Mouse (Mus musculus) intestine, embryonic 14.5 days (tissue): ENCODE data around the gene Arhgap10. TPM values are rescaled to one million over a fixed set of nuclear protein-coding genes. Genes with fewer than 3 reads are reported as not detected.
A peak's percentile ranks its signal among the peaks of the same experiment; 100 is the strongest.

Experiments used
- ATAC-seq: fragments of 200-750 bp; cut with Nextera tagmentation; replicated peaks from 2 replicates; pipeline ENCODE4 v1.8.0; 2017; ENCODE audit warnings: low read depth, moderate number of reproducible peaks, moderate TSS enrichment, moderate library complexity; ENCODE audit not compliant: low FRiP score, low TSS enrichment
- DNase-seq: peaks from one replicate; pipeline ENCODE4 v3.0.0-alpha.2; 2018; ENCODE audit warnings: low spot score
- H3K27ac ChIP-seq: fragments of 300-500 bp; sonication (generic); 2 replicates; pipeline ENCODE4 v1.5.1; 2014; ENCODE audit warnings: low read depth, mild to moderate bottlenecking, control low read depth
- H3K27me3 ChIP-seq: fragments of 300-500 bp; sonication (generic); replicated peaks from 2 replicates; pipeline ENCODE4 v1.6.1; 2014; ENCODE audit warnings: low read length, control low read depth; ENCODE audit not compliant: control insufficient read depth, insufficient read depth
- H3K36me3 ChIP-seq: fragments of 300-500 bp; sonication (generic); 2 replicates; pipeline ENCODE4 v1.6.1; 2014; ENCODE audit warnings: low read length, control low read depth; ENCODE audit not compliant: control insufficient read depth, insufficient read depth
- H3K4me1 ChIP-seq: fragments of 300-500 bp; sonication (generic); replicated peaks from 2 replicates; pipeline ENCODE4 v1.6.1; 2014; ENCODE audit warnings: low read length, control low read depth, mixed read lengths; ENCODE audit not compliant: control insufficient read depth, insufficient read depth
- H3K4me2 ChIP-seq: fragments of 300-500 bp; sonication (generic); 2 replicates; pipeline ENCODE4 v1.6.1; 2014; ENCODE audit warnings: low read length
- H3K4me3 ChIP-seq: fragments of 300-500 bp; sonication (generic); 2 replicates; pipeline ENCODE4 v1.5.1; 2014; ENCODE audit warnings: low read depth, low read length, control low read depth, mixed read lengths
- H3K9ac ChIP-seq: fragments of 300-500 bp; sonication (generic); 2 replicates; pipeline ENCODE4 v1.6.1; 2014; ENCODE audit warnings: mild to moderate bottlenecking, low read length
- H3K9me3 ChIP-seq: fragments of 300-500 bp; sonication (generic); 2 replicates; pipeline ENCODE4 v1.6.1; 2016; ENCODE audit warnings: low read length, control low read depth; ENCODE audit not compliant: control insufficient read depth
- WGBS: fragments of 180-500 bp; shearing (Covaris S2); extraction: QIAGEN DNeasy Blood & Tissue Kit; methylation state at CpG from one replicate; pipeline ENCODE4 v1.1.7; 2014; 5-methylcytosine and 5-hydroxymethylcytosine counted together
- polyA plus RNA-seq: library from polyadenylated mRNA; unstranded; fragments of >200 nt; fragmentation: Nextera tagmentation; extraction: Ambion mirVana; gene quantifications from 2 replicates; pipeline ENCODE4 v1.2.1, GENCODE M21; 2014

Arhgap10 gene
- polyA plus RNA-seq, 1 experiment from 2014 or later: 33.6 TPM

DNA sequence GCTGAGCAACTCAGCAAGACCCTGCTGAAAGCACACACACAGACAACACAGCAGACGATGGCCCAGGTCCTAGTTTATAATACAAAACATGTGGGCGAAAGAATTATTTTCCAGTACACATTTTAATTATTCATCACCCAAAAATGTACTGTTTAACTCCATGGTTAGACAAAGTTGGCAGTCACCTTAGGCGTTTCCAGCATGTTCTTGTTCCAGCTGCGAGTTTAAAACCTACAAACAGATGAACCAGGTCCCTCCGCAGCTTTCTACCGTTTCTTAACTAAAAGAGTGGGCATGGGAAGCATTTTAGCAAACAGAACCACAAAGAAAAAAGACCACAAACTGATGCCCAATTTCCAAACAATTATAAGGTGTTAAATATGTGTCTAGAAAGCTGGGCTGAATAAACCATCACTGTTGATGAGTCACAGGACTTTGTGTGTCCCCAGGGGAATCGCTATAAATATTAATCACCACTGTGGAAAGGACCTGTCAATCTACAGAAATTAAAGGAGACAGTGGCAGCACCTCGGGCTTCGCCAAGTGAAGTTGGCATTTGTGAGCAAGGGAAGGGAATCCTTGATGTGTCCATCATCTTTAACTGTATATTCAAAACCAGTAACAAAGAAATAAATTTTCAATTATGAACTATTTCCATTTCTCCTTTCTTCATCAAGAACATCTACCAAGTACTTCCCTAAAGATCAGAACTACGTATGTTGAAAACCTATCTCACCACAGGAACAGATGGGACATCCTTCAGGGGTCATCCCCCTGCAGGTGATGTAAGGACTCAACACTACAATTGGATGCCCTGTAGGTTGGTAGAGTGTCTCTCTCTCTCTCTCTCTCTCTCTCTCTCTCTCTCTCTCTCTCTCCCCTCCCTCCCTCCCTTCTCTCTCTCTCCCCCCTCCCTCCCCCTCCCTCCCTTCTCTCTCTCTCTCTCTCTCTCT, 23.1 kb downstream of the Arhgap10 start:
- H3K36me3 ChIP-seq: no peaks in the 10 kb centered on the region
- peaks cover 29% of the 10 kb centered on the region for H3K4me1 ChIP-seq
- WGBS: 82% methylated on average over 10 of the region's 10 CpGs
- no peak overlapping the region for H3K4me3 ChIP-seq
- H3K27ac ChIP-seq: no peak overlapping the region
- no peak for DNase-seq
- 0 out of 2 replicates have a peak, but pooled peaks cover 2% of the 10 kb centered on the region for H3K9me3 ChIP-seq
- no peak overlapping the region for H3K4me2 ChIP-seq
- H3K9ac ChIP-seq: no peak overlapping the region
- no peak for ATAC-seq
- no peaks in the 10 kb centered on the region for H3K27me3 ChIP-seq

DNA sequence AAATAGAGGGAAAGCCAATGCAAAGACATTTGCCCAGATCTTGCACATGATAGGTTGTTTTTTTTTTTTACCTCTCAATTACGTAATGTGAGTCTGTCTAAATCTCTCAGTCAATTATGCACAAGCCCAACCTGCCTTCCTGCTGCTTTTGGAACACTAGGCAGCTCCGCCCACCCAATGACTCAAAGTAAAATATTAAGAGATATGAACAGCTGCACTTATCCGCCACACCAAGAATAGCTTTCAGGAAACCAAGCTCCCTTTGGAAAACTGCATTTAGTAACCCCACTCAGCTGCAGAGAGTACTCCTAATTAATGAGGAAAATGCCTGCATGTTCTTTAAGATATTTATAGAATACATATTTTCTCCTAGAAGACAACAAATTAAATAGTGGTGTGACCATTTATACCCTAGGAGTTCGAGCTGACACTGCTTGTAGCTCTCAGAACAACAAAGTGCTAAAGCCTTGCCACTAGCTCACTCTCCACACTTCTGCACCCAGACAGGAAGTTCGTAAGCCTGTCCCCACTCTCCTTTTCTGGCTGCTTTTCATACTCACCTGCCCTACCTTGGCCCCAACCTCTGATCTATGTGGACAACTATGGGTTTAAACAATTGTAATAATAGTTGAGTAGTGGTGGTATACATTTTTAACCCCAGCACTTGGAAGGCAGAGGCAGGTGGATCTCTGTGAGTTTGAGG, 25.2 kb downstream of the Arhgap10 start:
- Histone ChIP-seq H3K4me3 (no peak overlapping the region), H3K9me3 (no peaks in the 10 kb centered on the region), H3K27ac (peak overlapping the region; percentile 62; the same call in 1 of the 2 replicates), H3K36me3 (no peaks in the 10 kb centered on the region), H3K9ac (no peak overlapping the region), H3K4me2 (no peak overlapping the region), H3K27me3 (no peaks in the 10 kb centered on the region), H3K4me1 (peaks cover 45% of the 10 kb centered on the region)
- WGBS: 58% methylated on average over 5 of the region's 5 CpGs
- ATAC-seq (no peak), DNase-seq (no peak)

DNA sequence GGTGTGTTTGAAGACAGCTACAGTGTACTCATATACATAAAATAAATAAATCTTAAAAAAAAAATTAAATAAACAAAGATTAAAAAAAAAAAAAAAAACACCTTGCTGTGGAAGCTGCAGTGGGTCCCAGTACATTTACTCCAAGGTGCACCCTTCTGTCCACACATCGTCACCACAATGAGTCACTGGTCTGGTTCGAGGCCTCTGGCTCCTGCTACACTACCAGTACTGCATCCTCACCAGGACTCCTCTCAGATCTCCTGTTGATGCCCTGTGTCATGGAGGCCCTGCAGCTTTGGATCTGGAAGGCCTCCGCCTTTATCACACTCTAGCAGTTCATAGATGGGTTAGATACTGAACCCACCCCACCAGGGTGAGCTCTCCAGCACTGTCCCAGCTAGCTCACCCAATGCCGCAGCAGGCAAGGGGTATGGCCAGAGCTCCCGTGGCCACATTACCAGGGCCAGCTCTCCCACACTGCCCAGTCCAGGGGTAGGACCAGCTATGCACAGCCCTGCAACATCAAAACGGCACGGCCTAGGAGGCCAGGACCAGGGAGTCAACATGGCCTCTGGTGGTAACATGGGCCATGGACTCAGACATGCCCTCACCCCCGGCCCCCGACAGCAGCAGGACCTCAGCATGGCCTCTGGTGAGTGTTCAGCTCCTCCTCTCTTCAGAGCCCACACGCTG, 26.4 kb downstream of the Arhgap10 start:
- no peak overlapping the region for H3K9ac ChIP-seq
- H3K4me2 ChIP-seq: no peak overlapping the region
- H3K27ac ChIP-seq: peak overlapping the region; percentile 93
- ATAC-seq: 0 out of 2 replicates have a peak, but pooled peaks have one; percentile 8
- peaks cover 50% of the 10 kb centered on the region for H3K4me1 ChIP-seq
- DNase-seq: no peak
- 86% methylated on average over 10 of the region's 10 CpGs for WGBS
- H3K9me3 ChIP-seq: no peaks in the 10 kb centered on the region
- H3K27me3 ChIP-seq: no peaks in the 10 kb centered on the region
- no peaks in the 10 kb centered on the region for H3K36me3 ChIP-seq
- H3K4me3 ChIP-seq: no peak overlapping the region

GRCm38 (mm10) chr8:77490095-77490781, 27.5 kb downstream of the Arhgap10 start:
- Histone ChIP-seq H3K4me1 (peaks cover 61% of the 10 kb centered on the region), H3K27ac (peak overlapping the region; percentile 93), H3K4me2 (no peak overlapping the region), H3K9me3 (no peaks in the 10 kb centered on the region), H3K36me3 (no peaks in the 10 kb centered on the region), H3K9ac (no peak overlapping the region), H3K27me3 (no peaks in the 10 kb centered on the region), H3K4me3 (no peak overlapping the region)
- ATAC-seq: peak; percentile 79
- 28% methylated on average over 4 of the region's 4 CpGs for WGBS
- DNase-seq: no peak

DNA sequence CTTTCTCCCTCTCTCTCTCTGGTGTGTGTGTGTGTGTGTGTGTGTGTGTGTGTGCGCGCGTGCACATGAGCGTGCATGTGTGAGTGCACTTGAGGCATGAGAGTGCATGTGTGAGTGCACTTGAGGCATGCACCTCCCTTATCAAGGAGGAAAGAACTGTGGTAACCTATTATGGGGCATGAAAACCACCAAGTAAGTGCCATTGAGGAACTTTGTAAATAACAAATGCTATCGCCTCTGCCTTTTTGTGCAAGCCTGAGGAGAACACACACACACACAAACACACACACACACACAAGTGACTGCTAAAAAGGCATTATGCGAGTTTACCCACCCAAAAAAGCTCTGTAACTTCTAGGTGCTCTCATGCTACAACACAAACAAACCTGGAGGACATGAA, 28.5 kb downstream of the Arhgap10 start:
- H3K27ac ChIP-seq: peak overlapping the region; percentile 93; the same call in 1 of the 2 replicates

DNA sequence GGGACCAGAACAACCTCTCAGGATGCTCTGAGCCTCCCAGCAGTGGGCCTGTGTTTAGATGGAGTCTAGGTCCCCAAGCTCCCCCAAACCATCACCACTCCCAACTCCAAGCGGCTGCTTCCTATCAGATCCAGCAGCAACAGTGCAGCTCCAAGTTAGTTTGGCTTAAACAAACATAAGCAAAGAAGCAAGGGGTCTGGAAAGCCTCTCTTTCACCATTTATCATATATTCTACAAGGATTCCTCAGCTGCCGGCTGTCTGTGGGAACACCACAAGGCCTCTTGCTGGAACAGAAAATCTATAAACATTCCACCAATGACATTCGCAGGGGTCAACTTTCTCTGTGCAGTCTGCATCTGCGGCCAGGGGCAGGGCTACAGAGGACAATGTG, 29.5 kb downstream of the Arhgap10 start:
- peaks cover 78% of the 10 kb centered on the region for H3K4me1 ChIP-seq
- ATAC-seq (no peak), DNase-seq (no peak)
- no peaks in the 10 kb centered on the region for H3K36me3 ChIP-seq
- peak overlapping the region; percentile 93 for H3K27ac ChIP-seq
- no peak overlapping the region for H3K4me3 ChIP-seq
- no peaks in the 10 kb centered on the region for H3K27me3 ChIP-seq
- 11% methylated on average over 4 of the region's 4 CpGs for WGBS
- H3K9me3 ChIP-seq: no peaks in the 10 kb centered on the region
- no peak overlapping the region for H3K9ac ChIP-seq
- peak overlapping the region; percentile 20; the same call in 1 of the 2 replicates for H3K4me2 ChIP-seq

More for the DNA sequence above, 28.5 kb downstream of the Arhgap10 start:
- Histone ChIP-seq H3K36me3 (no peaks in the 10 kb centered on the region), H3K4me1 (peaks cover 70% of the 10 kb centered on the region), H3K9ac (no peak overlapping the region), H3K27me3 (no peaks in the 10 kb centered on the region), H3K9me3 (no peaks in the 10 kb centered on the region), H3K4me3 (no peak overlapping the region), H3K4me2 (no peak overlapping the region)
- 92% methylated on average over 6 of the region's 6 CpGs for WGBS
- no peak for DNase-seq
- no peak for ATAC-seq

- Histone ChIP-seq H3K27ac (peak overlapping the region; percentile 93), H3K4me1 (peaks cover 76% of the 10 kb centered on the region), H3K9me3 (no peaks in the 10 kb centered on the region), H3K27me3 (no peaks in the 10 kb centered on the region), H3K4me2 (peak overlapping the region; percentile 20; the same call in 1 of the 2 replicates), H3K4me3 (no peak overlapping the region), H3K9ac (no peak overlapping the region), H3K36me3 (no peaks in the 10 kb centered on the region)
- DNase-seq (no peak), ATAC-seq (no peak)
- WGBS: 37% methylated on average over 10 of the region's 10 CpGs
Measured at GRCm38 (mm10) chr8:77487590-77488214, 30.1 kb downstream of the Arhgap10 start.
